In genomic region chr11:96840290-96840689, GRCm38 (mm10) we compare ENCODE assay signal across 12 mouse cellular contexts. TPM values are rescaled to one million over a fixed set of nuclear protein-coding genes. Genes with fewer than 3 reads are reported as not detected.
A peak's percentile ranks its signal among the peaks of the same experiment; 100 is the strongest.
DNase-seq lines count a peak whose midpoint lies in the region; ATAC-seq and TF ChIP-seq lines count a peak whose summit lies in the region.
"Had no signal": no experiment of that assay in that cellular context is flagged by ENCODE, and none has a peak within 500 bp of the region (broad histone marks: within the 10 kb centered on the region; RNA-seq: fewer than 3 reads in every experiment).

No protein-coding gene starts in this region.

- H3K9ac ChIP-seq in hindbrain, embryonic 13.5 days, result 0 out of 2 replicates have a peak overlapping the region, but pooled peaks have one; percentile 13
- H3K9ac ChIP-seq in hindbrain, embryonic 16.5 days (ENCODE audit: low read depth, low read length), result no peak overlapping the region
- no peak overlapping the region for H3K9ac ChIP-seq in embryonic facial prominence, embryonic 14.5 days (ENCODE audit: low read depth, low read length)
- H3K9ac ChIP-seq in neural tube, embryonic 13.5 days, result peak overlapping the region; percentile 26; the same call in 1 of the 2 replicates
- H3K9ac ChIP-seq: limb, embryonic 13.5 days had no signal

- no peak for ATAC-seq in hindbrain, embryonic 13.5 days (ENCODE audit: low FRiP score)
- no peak for ATAC-seq in hindbrain, embryonic 16.5 days
- ATAC-seq in embryonic facial prominence, embryonic 14.5 days (ENCODE audit: low read depth), result no peak
- ATAC-seq in neural tube, embryonic 13.5 days (ENCODE audit: low read depth), result no peak

- H3K4me3 ChIP-seq in hindbrain, embryonic 13.5 days, result no peak overlapping the region
- no peak overlapping the region for H3K4me3 ChIP-seq in hindbrain, embryonic 16.5 days (ENCODE audit: low read length)
- H3K4me3 ChIP-seq in embryonic facial prominence, embryonic 14.5 days (ENCODE audit: low read depth, low read length), result no peak overlapping the region
- no peak overlapping the region for H3K4me3 ChIP-seq in neural tube, embryonic 13.5 days
- H3K4me3 ChIP-seq in lung, adult 2 months (replicated peaks; ENCODE audit: extremely low read depth, low read depth, low read length), result no peak overlapping the region
- H3K4me3 ChIP-seq: limb, embryonic 13.5 days had no signal

- H3K4me1 ChIP-seq in hindbrain, embryonic 13.5 days (replicated peaks), result peaks cover 3% of the 10 kb centered on the region; the same call in 1 of the 2 replicates
- no peaks in the 10 kb centered on the region for H3K4me1 ChIP-seq in hindbrain, embryonic 16.5 days (ENCODE audit: control insufficient read depth, insufficient read depth, low read depth, low read length)
- H3K4me1 ChIP-seq in embryonic facial prominence, embryonic 14.5 days (ENCODE audit: control insufficient read depth, insufficient read depth, low read length), result no peaks in the 10 kb centered on the region
- H3K4me1 ChIP-seq in neural tube, embryonic 13.5 days (replicated peaks), result no peaks in the 10 kb centered on the region
- H3K4me1 ChIP-seq in lung, adult 2 months (ENCODE audit: control insufficient read depth, insufficient read depth, low read length), result no peaks in the 10 kb centered on the region
- H3K4me1 ChIP-seq: limb, embryonic 13.5 days had no signal

- no peak overlapping the region; the same call in 1 of the 2 replicates for H3K27ac ChIP-seq in hindbrain, embryonic 13.5 days
- H3K27ac ChIP-seq in hindbrain, embryonic 16.5 days (ENCODE audit: low read depth, low read length), result no peak overlapping the region
- no peak overlapping the region for H3K27ac ChIP-seq in embryonic facial prominence, embryonic 14.5 days (replicated peaks; ENCODE audit: low read depth, low read length)
- H3K27ac ChIP-seq in neural tube, embryonic 13.5 days (replicated peaks), result no peak overlapping the region
- H3K27ac ChIP-seq: limb, embryonic 13.5 days had no signal

- H3K27me3 ChIP-seq in hindbrain, embryonic 13.5 days, result no peaks in the 10 kb centered on the region
- H3K27me3 ChIP-seq in hindbrain, embryonic 16.5 days (replicated peaks; ENCODE audit: control insufficient read depth, insufficient read depth, low read length), result no peaks in the 10 kb centered on the region
- no peaks in the 10 kb centered on the region for H3K27me3 ChIP-seq in embryonic facial prominence, embryonic 14.5 days (replicated peaks; ENCODE audit: control insufficient read depth, insufficient read depth, low read length)
- H3K27me3 ChIP-seq in neural tube, embryonic 13.5 days, result no peaks in the 10 kb centered on the region
- H3K27me3 ChIP-seq: limb, embryonic 13.5 days had no signal

- no peaks in the 10 kb centered on the region for H3K9me3 ChIP-seq in hindbrain, embryonic 13.5 days
- H3K9me3 ChIP-seq in hindbrain, embryonic 16.5 days (ENCODE audit: control insufficient read depth, low read length), result no peaks in the 10 kb centered on the region
- H3K9me3 ChIP-seq in embryonic facial prominence, embryonic 14.5 days (ENCODE audit: control insufficient read depth, low read length), result no peaks in the 10 kb centered on the region
- no peaks in the 10 kb centered on the region for H3K9me3 ChIP-seq in neural tube, embryonic 13.5 days
- H3K9me3 ChIP-seq: limb, embryonic 13.5 days had no signal

- no peak overlapping the region for H3K4me2 ChIP-seq in hindbrain, embryonic 13.5 days
- no peak overlapping the region for H3K4me2 ChIP-seq in hindbrain, embryonic 16.5 days (ENCODE audit: low read length)
- H3K4me2 ChIP-seq in embryonic facial prominence, embryonic 14.5 days (ENCODE audit: low read depth, low read length), result no peak overlapping the region
- H3K4me2 ChIP-seq in neural tube, embryonic 13.5 days, result no peak overlapping the region
- H3K4me2 ChIP-seq: limb, embryonic 13.5 days had no signal

- TF ChIP-seq POLR2A in lung, adult 2 months (IDR thresholded peaks at IDR 0.05; ENCODE audit: borderline replicate concordance, extremely low read depth, low read depth, low read length), result no peak

- no peak for TF ChIP-seq CTCF in lung, adult 2 months (IDR thresholded peaks at IDR 0.05; ENCODE audit: insufficient read depth, low read length)

- H3K36me3 ChIP-seq in hindbrain, embryonic 13.5 days, result no peaks in the 10 kb centered on the region
- H3K36me3 ChIP-seq in hindbrain, embryonic 16.5 days (ENCODE audit: control insufficient read depth, insufficient read depth, low read length), result no peaks in the 10 kb centered on the region
- H3K36me3 ChIP-seq in embryonic facial prominence, embryonic 14.5 days (ENCODE audit: control insufficient read depth, insufficient read depth, low read length), result no peaks in the 10 kb centered on the region
- no peaks in the 10 kb centered on the region for H3K36me3 ChIP-seq in neural tube, embryonic 13.5 days
- H3K36me3 ChIP-seq: limb, embryonic 13.5 days had no signal

- peak; percentile 64 for DNase-seq in adrenal gland, adult 2 months
- no peak for DNase-seq in adrenal gland, adult 8-10 months
- peak; percentile 42 for DNase-seq in embryonic facial prominence, embryonic 14.5 days (ENCODE audit: low spot score)
- no peak for DNase-seq in lung, postnatal 25 days (ENCODE audit: low spot score)
- DNase-seq in lung, adult 2 months, result no peak
- DNase-seq: cerebellum, adult 9-11 months; kidney, adult 18-20 months; lung, postnatal 36 days had no signal

- WGBS in hindbrain, embryonic 13.5 days, result 47% methylated on average over 8 of the region's 8 CpGs
- WGBS in hindbrain, embryonic 16.5 days, result 51% methylated on average over 8 of the region's 8 CpGs
- 17% methylated on average over 8 of the region's 8 CpGs for WGBS in embryonic facial prominence, embryonic 14.5 days
- WGBS in neural tube, embryonic 13.5 days, result 49% methylated on average over 8 of the region's 8 CpGs
- 41% methylated on average over 8 of the region's 8 CpGs for WGBS in lung, adult 2 months

RNA-seq across cellular contexts. Expression of gene Copz2, which starts 9.4 kb away (rescaled TPM):
- total RNA-seq in adrenal gland, adult 2 months (2021), result 10 to 100 TPM; 57.1 to 76.8 TPM
- polyA plus RNA-seq in adrenal gland, adult 2 months (2012; rRNA removed), result 90.7 and 107 TPM in 2 replicates
- total RNA-seq in adrenal gland, adult 8-10 months (2022), result 10 to 100 TPM; 60.6 to 73.0 (median 64.0) TPM
- 27.3 and 31.7 TPM in 2 replicates for polyA plus RNA-seq in hindbrain, embryonic 13.5 days (2015; fragmentation: Nextera tagmentation; extraction: Ambion mirVana)
- 22.2 and 27.4 TPM in 2 replicates for polyA plus RNA-seq in hindbrain, embryonic 16.5 days (2015; fragmentation: Nextera tagmentation; extraction: Ambion mirVana)
- 228 and 237 TPM in 2 replicates for polyA plus RNA-seq in embryonic facial prominence, embryonic 14.5 days (2014; fragmentation: Nextera tagmentation; extraction: Ambion mirVana)
- polyA plus RNA-seq in neural tube, embryonic 13.5 days (2015; fragmentation: Nextera tagmentation; extraction: Ambion mirVana), result 36.6 and 43.2 TPM in 2 replicates
- 39.7 and 44.8 TPM in 2 replicates for polyA plus RNA-seq in lung, adult 2 months (2012; rRNA removed)

RNA-seq across cellular contexts. Expression of gene Nfe2l1, which starts 10.5 kb away (rescaled TPM):
- total RNA-seq in adrenal gland, adult 2 months (2021), result 100 to 1,000 TPM; 497 to 817 TPM
- 504 and 806 TPM in 2 replicates for polyA plus RNA-seq in adrenal gland, adult 2 months (2012; rRNA removed)
- 100 to 1,000 TPM; 460 to 743 (median 603) TPM for total RNA-seq in adrenal gland, adult 8-10 months (2022)
- polyA plus RNA-seq in hindbrain, embryonic 13.5 days (2015; fragmentation: Nextera tagmentation; extraction: Ambion mirVana), result 69.8 and 72.6 TPM in 2 replicates
- polyA plus RNA-seq in hindbrain, embryonic 16.5 days (2015; fragmentation: Nextera tagmentation; extraction: Ambion mirVana), result 83.3 and 86.9 TPM in 2 replicates
- 54.6 and 56.0 TPM in 2 replicates for polyA plus RNA-seq in embryonic facial prominence, embryonic 14.5 days (2014; fragmentation: Nextera tagmentation; extraction: Ambion mirVana)
- polyA plus RNA-seq in neural tube, embryonic 13.5 days (2015; fragmentation: Nextera tagmentation; extraction: Ambion mirVana), result 66.2 and 66.5 TPM in 2 replicates
- 225 and 264 TPM in 2 replicates for polyA plus RNA-seq in lung, adult 2 months (2012; rRNA removed)

RNA-seq across cellular contexts. Expression of gene Cbx1, which starts 51.4 kb away (rescaled TPM):
- total RNA-seq in adrenal gland, adult 2 months (2021), result 10 to 100 TPM; 65.7 to 72.8 TPM
- polyA plus RNA-seq in adrenal gland, adult 2 months (2012; rRNA removed), result 40.0 and 58.2 TPM in 2 replicates
- 10 to 100 TPM; 63.6 to 80.2 (median 78.0) TPM for total RNA-seq in adrenal gland, adult 8-10 months (2022)
- polyA plus RNA-seq in hindbrain, embryonic 13.5 days (2015; fragmentation: Nextera tagmentation; extraction: Ambion mirVana), result 108 and 109 TPM in 2 replicates
- 51.6 and 52.0 TPM in 2 replicates for polyA plus RNA-seq in hindbrain, embryonic 16.5 days (2015; fragmentation: Nextera tagmentation; extraction: Ambion mirVana)
- polyA plus RNA-seq in embryonic facial prominence, embryonic 14.5 days (2014; fragmentation: Nextera tagmentation; extraction: Ambion mirVana), result 80.2 and 82.8 TPM in 2 replicates
- polyA plus RNA-seq in neural tube, embryonic 13.5 days (2015; fragmentation: Nextera tagmentation; extraction: Ambion mirVana), result 91.6 and 95.1 TPM in 2 replicates
- 15.3 and 19.0 TPM in 2 replicates for polyA plus RNA-seq in lung, adult 2 months (2012; rRNA removed)

Comparison
In these comparisons a context has a peak if more than half of its experiments do, and no peak if none do; other contexts are left out.
1. DNase-seq: peak in adrenal gland, adult 2 months (single experiment) and embryonic facial prominence, embryonic 14.5 days (single experiment); none in adrenal gland, adult 8-10 months (single experiment), lung, postnatal 25 days (single experiment) and lung, adult 2 months (single experiment).
2. H3K9ac ChIP-seq: peak in hindbrain, embryonic 13.5 days (single experiment) and neural tube, embryonic 13.5 days (single experiment); none in hindbrain, embryonic 16.5 days (single experiment) and embryonic facial prominence, embryonic 14.5 days (single experiment).